Mouse (Mus musculus) heart, embryonic 12.5 days (tissue): Measurements from ENCODE around the gene Hmgxb4. TPM values are rescaled to one million over a fixed set of nuclear protein-coding genes. Genes with fewer than 3 reads are reported as not detected.
A peak's percentile ranks its signal among the peaks of the same experiment; 100 is the strongest.

Experiments used
- ATAC-seq: fragments of 200-750 bp; cut with Nextera tagmentation; 2 replicates; pipeline ENCODE4 v1.8.0; 2017; ENCODE audit warnings: moderate TSS enrichment, moderate library complexity; ENCODE audit not compliant: insufficient number of reproducible peaks, low FRiP score
- H3K27ac ChIP-seq: fragments of 300-500 bp; sonication (generic); 2 replicates; pipeline ENCODE4 v1.5.1; 2016; ENCODE audit warnings: mild to moderate bottlenecking, moderate library complexity; ENCODE audit not compliant: poor library complexity, severe bottlenecking
- H3K27me3 ChIP-seq: fragments of 300-500 bp; sonication (generic); replicated peaks from 2 replicates; pipeline ENCODE4 v1.6.1; 2016; ENCODE audit warnings: mild to moderate bottlenecking, moderate library complexity
- H3K36me3 ChIP-seq: fragments of 300-500 bp; sonication (generic); 2 replicates; pipeline ENCODE4 v1.6.1; 2016; ENCODE audit warnings: mild to moderate bottlenecking, moderate library complexity
- H3K4me1 ChIP-seq: fragments of 300-500 bp; sonication (generic); replicated peaks from 2 replicates; pipeline ENCODE4 v1.6.1; 2016; ENCODE audit warnings: mild to moderate bottlenecking
- H3K4me2 ChIP-seq: fragments of 300-500 bp; sonication (generic); 2 replicates; pipeline ENCODE4 v1.6.1; 2016; ENCODE audit warnings: mild to moderate bottlenecking, moderate library complexity
- H3K4me3 ChIP-seq: fragments of 300-500 bp; sonication (generic); 2 replicates; pipeline ENCODE4 v1.5.1; 2016; ENCODE audit warnings: mild to moderate bottlenecking
- H3K9ac ChIP-seq: fragments of 300-500 bp; sonication (generic); 2 replicates; pipeline ENCODE4 v1.6.1; 2016; ENCODE audit warnings: mild to moderate bottlenecking, moderate library complexity
- H3K9me3 ChIP-seq: fragments of 300-500 bp; sonication (generic); replicated peaks from 2 replicates; pipeline ENCODE4 v1.6.1; 2016; ENCODE audit warnings: mild to moderate bottlenecking, moderate library complexity
- WGBS: fragments of 180-500 bp; shearing (Covaris S2); methylation state at CpG from one replicate; pipeline ENCODE4 v1.1.7; 2016; 5-methylcytosine and 5-hydroxymethylcytosine counted together
- polyA plus RNA-seq: library from polyadenylated mRNA; unstranded; fragments of >200 nt; fragmentation: Nextera tagmentation; extraction: Ambion mirVana; gene quantifications from 2 replicates; pipeline ENCODE4 v1.2.1, GENCODE M21; 2016

Gene Hmgxb4
- polyA plus RNA-seq, 1 experiment from 2014 or later: 28.4 TPM

- Histone ChIP-seq H3K36me3 (peaks cover 47% of the 10 kb centered on the region), H3K4me2 (no peak overlapping the region)
- WGBS: 29% methylated on average over 5 of the region's 5 CpGs
Observed at GRCm38 (mm10) chr8:75018274-75018972, 25.3 kb downstream of the Hmgxb4 start.

DNA sequence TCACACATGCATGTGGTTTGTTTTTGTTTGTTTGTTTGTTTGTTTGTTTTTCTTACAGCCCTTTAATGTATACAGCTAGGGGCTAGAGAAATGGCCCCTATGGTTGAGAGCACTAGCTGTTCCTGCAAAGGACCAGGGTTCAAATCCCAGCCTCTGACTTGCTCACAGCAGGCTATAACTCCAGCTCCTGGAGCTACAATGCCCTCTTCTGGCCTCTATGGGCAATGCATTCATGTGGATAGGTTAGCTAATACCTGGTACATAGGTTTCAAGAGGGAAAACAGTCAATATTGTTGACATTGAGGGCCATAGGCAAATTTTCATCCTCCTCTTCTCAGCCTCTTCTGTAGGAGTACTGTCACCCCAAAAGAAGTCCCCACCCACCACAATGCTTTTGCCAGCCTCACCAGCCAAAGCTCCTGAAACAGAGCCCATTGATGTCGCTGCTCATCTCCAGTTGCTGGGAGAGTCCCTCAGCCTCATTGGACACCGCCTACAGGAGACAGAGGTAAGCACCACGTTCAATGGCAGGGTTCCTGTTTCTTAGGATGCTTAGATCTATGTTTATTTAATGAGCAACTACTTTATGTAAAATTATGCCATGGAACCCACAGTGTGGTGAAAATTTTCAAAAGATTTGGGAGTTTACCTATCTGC is 30.6 kb downstream of the Hmgxb4 start:
- ATAC-seq: no peak
- H3K9me3 ChIP-seq: no peaks in the 10 kb centered on the region
- H3K27ac ChIP-seq: no peak overlapping the region
- WGBS: 88% methylated on average over 3 of the region's 3 CpGs
- H3K27me3 ChIP-seq: no peaks in the 10 kb centered on the region
- peaks cover under 1% of the 10 kb centered on the region for H3K4me1 ChIP-seq
- H3K36me3 ChIP-seq: peaks cover 75% of the 10 kb centered on the region
- H3K4me2 ChIP-seq: no peak overlapping the region
- no peak overlapping the region for H3K4me3 ChIP-seq
- H3K9ac ChIP-seq: no peak overlapping the region

More at GRCm38 (mm10) chr8:75018274-75018972, 25.3 kb downstream of the Hmgxb4 start:
- ATAC-seq: peak; percentile 33
- no peaks in the 10 kb centered on the region for H3K27me3 ChIP-seq
- peaks cover 21% of the 10 kb centered on the region for H3K4me1 ChIP-seq
- 0 out of 2 replicates have a peak overlapping the region, but pooled peaks have one; percentile 11 for H3K27ac ChIP-seq
- no peaks in the 10 kb centered on the region for H3K9me3 ChIP-seq
- no peak overlapping the region for H3K9ac ChIP-seq
- no peak overlapping the region for H3K4me3 ChIP-seq

DNA sequence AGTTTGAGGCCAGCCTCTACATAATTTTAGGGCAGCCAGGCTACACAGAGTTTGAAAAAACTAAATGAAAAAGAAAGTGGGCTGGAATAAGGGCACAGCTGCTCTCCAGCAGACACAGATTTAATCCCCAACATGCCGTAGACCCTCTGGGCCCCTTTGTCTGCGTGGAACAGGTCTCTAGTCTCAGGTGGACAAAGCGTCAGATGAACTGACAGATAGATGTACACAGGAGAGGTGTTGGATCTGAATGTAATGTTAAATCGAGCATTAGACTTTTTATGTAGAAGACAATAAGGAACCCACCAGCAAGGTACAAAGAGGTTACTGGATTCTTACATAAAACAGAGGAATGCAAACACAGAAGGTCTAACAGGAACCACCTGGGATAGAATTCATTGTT is 32.7 kb downstream of the Hmgxb4 start:
- ATAC-seq: no peak
- WGBS: 93% methylated on average over 4 of the region's 4 CpGs

GRCm38 (mm10) chr8:75030453-75031024 is 37.4 kb downstream of the Hmgxb4 start:
- H3K27me3 ChIP-seq: no peaks in the 10 kb centered on the region
- peaks cover 7% of the 10 kb centered on the region for H3K4me1 ChIP-seq
- ATAC-seq: no peak
- no peak overlapping the region for H3K9ac ChIP-seq
- no peaks in the 10 kb centered on the region for H3K9me3 ChIP-seq
- H3K27ac ChIP-seq: no peak overlapping the region
- whole genome bisulfite sequencing: 93% methylated on average over 3 of the region's 3 CpGs
- H3K4me3 ChIP-seq: no peak overlapping the region
- H3K4me2 ChIP-seq: no peak overlapping the region
- peaks cover 40% of the 10 kb centered on the region for H3K36me3 ChIP-seq

More for the DNA sequence above, 32.7 kb downstream of the Hmgxb4 start:
- H3K4me3 ChIP-seq: no peak overlapping the region
- no peak overlapping the region for H3K9ac ChIP-seq
- H3K27ac ChIP-seq: no peak overlapping the region
- no peaks in the 10 kb centered on the region for H3K9me3 ChIP-seq
- no peak overlapping the region for H3K4me2 ChIP-seq
- H3K27me3 ChIP-seq: no peaks in the 10 kb centered on the region
- H3K4me1 ChIP-seq: no peaks in the 10 kb centered on the region
- peaks cover 84% of the 10 kb centered on the region for H3K36me3 ChIP-seq

GRCm38 (mm10) chr8:75032961-75033360 is 39.8 kb downstream of the Hmgxb4 start:
- Histone ChIP-seq H3K36me3 (peaks cover 27% of the 10 kb centered on the region), H3K27me3 (no peaks in the 10 kb centered on the region), H3K9ac (0 out of 2 replicates have a peak overlapping the region, but pooled peaks have one; percentile 6), H3K4me1 (peaks cover 17% of the 10 kb centered on the region), H3K4me3 (peak overlapping the region; percentile 66), H3K4me2 (peak overlapping the region; percentile 62), H3K9me3 (no peaks in the 10 kb centered on the region), H3K27ac (peak overlapping the region; percentile 41; the same call in 1 of the 2 replicates)
- WGBS: 64% methylated on average over 5 of the region's 5 CpGs
- no peak for ATAC-seq

GRCm38 (mm10) chr8:75033511-75034243 is 40.5 kb downstream of the Hmgxb4 start, which contains the start of gene Tom1:
TSS of gene Tom1 (plus strand) at chr8:75033705.
- peaks cover 21% of the 10 kb centered on the region for H3K36me3 ChIP-seq
- H3K27me3 ChIP-seq: no peaks in the 10 kb centered on the region
- H3K9me3 ChIP-seq: no peaks in the 10 kb centered on the region
- WGBS: 0% methylated on average over 56 of the region's 62 CpGs
- peaks cover 24% of the 10 kb centered on the region for H3K4me1 ChIP-seq
- H3K9ac ChIP-seq: peak within 1 kb of the TSS; percentile 75
- peak within 1 kb of the TSS; percentile 80 for H3K4me2 ChIP-seq
- peak; percentile 99 for ATAC-seq
- H3K27ac ChIP-seq: peak within 1 kb of the TSS; percentile 78
- H3K4me3 ChIP-seq: peak within 1 kb of the TSS; percentile 66

DNA sequence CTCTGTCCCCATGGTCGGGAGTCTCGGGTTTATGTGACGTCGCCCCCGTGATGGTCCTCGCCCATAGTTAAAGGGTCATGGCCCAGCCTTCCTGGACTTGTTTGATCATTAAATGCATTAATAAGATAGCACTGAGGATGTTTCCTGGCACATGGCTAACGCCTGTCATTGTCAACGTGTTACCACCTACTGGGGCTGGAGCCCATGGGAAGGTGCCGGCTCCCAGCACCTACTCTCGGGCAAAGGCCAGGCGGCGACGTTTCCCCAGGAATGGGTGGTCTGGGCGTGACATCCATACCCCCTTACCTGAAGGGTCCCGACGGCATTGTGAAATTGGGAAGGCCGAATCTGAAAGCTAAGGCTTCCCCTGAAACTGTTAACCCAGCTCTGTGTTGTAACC is 41.1 kb downstream of the Hmgxb4 start:
- peak; percentile 0; the same call in 1 of the 2 replicates for ATAC-seq
- Histone ChIP-seq H3K9me3 (no peaks in the 10 kb centered on the region), H3K4me3 (peak overlapping the region; percentile 66), H3K36me3 (peaks cover 15% of the 10 kb centered on the region), H3K9ac (peak overlapping the region; percentile 75), H3K27ac (peak overlapping the region; percentile 52; the same call in 1 of the 2 replicates), H3K27me3 (no peaks in the 10 kb centered on the region), H3K4me2 (peak overlapping the region; percentile 80), H3K4me1 (peaks cover 30% of the 10 kb centered on the region)
- 1% methylated on average over 17 of the region's 17 CpGs for WGBS

- H3K4me3 ChIP-seq: no peak overlapping the region
- H3K4me2 ChIP-seq: no peak overlapping the region
- H3K9ac ChIP-seq: no peak overlapping the region
- H3K9me3 ChIP-seq: no peaks in the 10 kb centered on the region
- no peak overlapping the region for H3K27ac ChIP-seq
- ATAC-seq: no peak
- peaks cover 3% of the 10 kb centered on the region for H3K36me3 ChIP-seq
- H3K27me3 ChIP-seq: no peaks in the 10 kb centered on the region
- H3K4me1 ChIP-seq: peaks cover 39% of the 10 kb centered on the region
Observed at GRCm38 (mm10) chr8:75035640-75036039, 42.5 kb downstream of the Hmgxb4 start.

DNA sequence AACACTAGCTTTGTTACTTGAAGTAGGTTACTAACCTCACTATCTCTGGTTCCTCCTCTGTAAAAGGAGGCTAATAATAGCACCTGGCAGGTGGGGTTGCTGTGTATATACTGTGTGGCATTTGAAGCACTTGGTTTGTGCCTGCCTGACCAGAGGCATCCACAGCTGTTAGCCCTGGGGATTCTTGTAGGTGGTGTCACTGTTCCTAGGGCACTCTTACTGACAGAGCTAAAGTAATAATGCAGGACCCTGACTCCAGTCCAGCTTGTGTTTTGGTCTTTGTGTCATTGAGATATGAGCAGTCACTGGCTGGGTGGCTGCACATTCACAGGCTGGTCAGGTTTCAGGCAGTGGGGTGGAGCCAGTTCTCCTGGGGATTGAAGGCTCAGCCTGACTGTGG is 45.3 kb downstream of the Hmgxb4 start:
- no peak for ATAC-seq
- Histone ChIP-seq H3K4me1 (peaks cover 51% of the 10 kb centered on the region), H3K27me3 (no peaks in the 10 kb centered on the region), H3K9ac (no peak overlapping the region), H3K27ac (peak overlapping the region; percentile 89), H3K4me2 (peak overlapping the region; percentile 6; the same call in 1 of the 2 replicates), H3K36me3 (0 out of 2 replicates have a peak, but pooled peaks cover 2% of the 10 kb centered on the region), H3K4me3 (no peak overlapping the region), H3K9me3 (no peaks in the 10 kb centered on the region)

DNA sequence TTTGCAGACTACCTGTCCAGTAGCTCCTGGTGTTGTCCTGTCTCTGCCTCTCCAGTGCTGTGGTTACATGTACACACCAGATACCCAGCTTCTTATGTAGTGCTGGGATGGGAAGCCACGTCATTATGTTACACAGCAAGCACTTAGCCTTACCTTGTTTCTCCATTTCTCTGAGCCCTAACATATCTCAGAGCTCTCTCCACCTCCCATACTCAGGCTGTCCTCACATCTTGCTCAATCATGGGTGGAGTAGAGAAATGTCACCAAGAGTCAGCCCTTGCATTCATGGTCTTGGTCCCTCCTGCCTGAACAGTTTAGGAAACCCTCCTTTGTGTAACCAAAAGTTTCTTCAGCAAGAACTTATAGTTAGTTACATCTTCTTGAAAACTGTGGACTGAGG is 46.6 kb downstream of the Hmgxb4 start:
- Histone ChIP-seq H3K27ac (peak overlapping the region; percentile 89), H3K36me3 (0 out of 2 replicates have a peak, but pooled peaks cover 2% of the 10 kb centered on the region), H3K4me3 (no peak overlapping the region), H3K4me1 (peaks cover 51% of the 10 kb centered on the region), H3K27me3 (no peaks in the 10 kb centered on the region), H3K9ac (no peak overlapping the region), H3K9me3 (no peaks in the 10 kb centered on the region), H3K4me2 (no peak overlapping the region)
- ATAC-seq: no peak
- 33% methylated on average over 1 of the region's 1 CpGs for WGBS
